ENCODE assay signal across 17 mouse cellular contexts in the genomic region with DNA sequence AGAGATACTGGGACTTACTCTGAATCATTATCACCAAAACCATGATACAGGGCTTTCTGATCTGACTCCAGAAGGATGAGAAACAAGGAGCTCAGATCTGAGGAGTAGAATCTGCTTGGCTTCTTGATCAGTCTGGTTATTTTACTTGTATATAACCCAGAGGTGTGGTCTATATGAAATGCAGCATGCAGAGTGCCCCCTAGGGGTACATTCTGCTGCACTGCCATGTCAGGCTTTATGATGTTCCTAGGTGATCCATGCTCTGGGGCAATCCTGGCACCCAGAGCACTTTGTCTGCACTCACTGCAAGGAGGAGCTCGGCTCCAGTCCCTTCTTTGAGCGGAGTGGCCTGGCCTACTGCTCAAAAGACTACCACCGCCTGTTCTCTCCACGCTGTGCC. TPM values are rescaled to one million over a fixed set of nuclear protein-coding genes. Genes with fewer than 3 reads are reported as not detected.
A peak's percentile ranks its signal among the peaks of the same experiment; 100 is the strongest.
DNase-seq lines count a peak whose midpoint lies in the region; ATAC-seq and TF ChIP-seq lines count a peak whose summit lies in the region.
"Had no signal": no experiment of that assay in that cellular context is flagged by ENCODE, and none has a peak within 500 bp of the region (broad histone marks: within the 10 kb centered on the region; RNA-seq: fewer than 3 reads in every experiment).

No protein-coding gene starts in this region.

- no peak overlapping the region for H3K27ac ChIP-seq in heart, adult 2 months
- no peak overlapping the region for H3K27ac ChIP-seq in midbrain, embryonic 12.5 days (replicated peaks)
- H3K27ac ChIP-seq in midbrain, embryonic 11.5 days (ENCODE audit: low read depth, low read length), result no peak overlapping the region
- H3K27ac ChIP-seq in intestine, embryonic 16.5 days (ENCODE audit: low read length), result no peak overlapping the region
- H3K27ac ChIP-seq: heart, embryonic 15.5 days; limb, embryonic 12.5 days; neural tube, embryonic 12.5 days had no signal

- 73% methylated on average over 4 of the region's 4 CpGs for WGBS in heart, adult 2 months
- 72% methylated on average over 4 of the region's 4 CpGs for WGBS in midbrain, embryonic 12.5 days
- WGBS in midbrain, embryonic 11.5 days, result 82% methylated on average over 4 of the region's 4 CpGs
- 72% methylated on average over 4 of the region's 4 CpGs for WGBS in intestine, embryonic 16.5 days

- no peak overlapping the region for H3K9ac ChIP-seq in heart, adult 2 months (ENCODE audit: low read depth, low read length)
- no peak overlapping the region for H3K9ac ChIP-seq in midbrain, embryonic 12.5 days (replicated peaks)
- no peak overlapping the region for H3K9ac ChIP-seq in midbrain, embryonic 11.5 days (ENCODE audit: low read length)
- no peak overlapping the region for H3K9ac ChIP-seq in intestine, embryonic 16.5 days (ENCODE audit: low read depth, low read length)
- H3K9ac ChIP-seq: heart, embryonic 15.5 days; limb, embryonic 12.5 days; neural tube, embryonic 12.5 days had no signal

- no peak for TF ChIP-seq EP300 in heart, adult 2 months (IDR thresholded peaks at IDR 0.05; ENCODE audit: insufficient read depth, low read depth, low read length)

- H3K36me3 ChIP-seq in heart, adult 2 months (ENCODE audit: control insufficient read depth, insufficient read depth, low read length), result no peaks in the 10 kb centered on the region
- no peaks in the 10 kb centered on the region for H3K36me3 ChIP-seq in midbrain, embryonic 12.5 days
- H3K36me3 ChIP-seq in midbrain, embryonic 11.5 days (ENCODE audit: control insufficient read depth, insufficient read depth, low read length), result no peaks in the 10 kb centered on the region
- no peaks in the 10 kb centered on the region for H3K36me3 ChIP-seq in intestine, embryonic 16.5 days (ENCODE audit: control insufficient read depth, insufficient read depth, low read length)
- H3K36me3 ChIP-seq: heart, embryonic 15.5 days; limb, embryonic 12.5 days; neural tube, embryonic 12.5 days had no signal

- H3K79me2 ChIP-seq in heart, adult 2 months (replicated peaks; ENCODE audit: control insufficient read depth, insufficient read depth, low read length), result no peaks in the 10 kb centered on the region

- no peaks in the 10 kb centered on the region for H3K27me3 ChIP-seq in heart, adult 2 months (ENCODE audit: control insufficient read depth, insufficient read depth, low read length)
- H3K27me3 ChIP-seq in midbrain, embryonic 12.5 days, result no peaks in the 10 kb centered on the region
- H3K27me3 ChIP-seq in midbrain, embryonic 11.5 days (ENCODE audit: control insufficient read depth, insufficient read depth, low read length), result no peaks in the 10 kb centered on the region
- H3K27me3 ChIP-seq in intestine, embryonic 16.5 days (replicated peaks; ENCODE audit: control insufficient read depth, insufficient read depth, low read length), result no peaks in the 10 kb centered on the region
- H3K27me3 ChIP-seq: heart, embryonic 15.5 days; limb, embryonic 12.5 days; megakaryocyte, embryonic 14.5 days; neural tube, embryonic 12.5 days had no signal

- peak; percentile 35 for TF ChIP-seq CTCF in heart, adult 2 months (IDR thresholded peaks at IDR 0.05)

- no peaks in the 10 kb centered on the region for H3K9me3 ChIP-seq in midbrain, embryonic 12.5 days
- H3K9me3 ChIP-seq in midbrain, embryonic 11.5 days (ENCODE audit: control insufficient read depth, low read length), result no peaks in the 10 kb centered on the region
- H3K9me3 ChIP-seq in intestine, embryonic 16.5 days (ENCODE audit: control insufficient read depth, low read length), result no peaks in the 10 kb centered on the region
- H3K9me3 ChIP-seq: heart, embryonic 15.5 days; limb, embryonic 12.5 days; megakaryocyte, embryonic 14.5 days; neural tube, embryonic 12.5 days had no signal

- 0 out of 2 replicates have a peak, but pooled peaks have one; percentile 19 for ATAC-seq in midbrain, embryonic 12.5 days (ENCODE audit: low FRiP score, low read depth)
- ATAC-seq in midbrain, embryonic 11.5 days (ENCODE audit: low FRiP score), result no peak
- peak; percentile 68 for ATAC-seq in megakaryocyte progenitor cell, adult 5-6 weeks (replicated peaks; ENCODE audit: poor library complexity)
- ATAC-seq in intestine, embryonic 16.5 days, result no peak

- no peak overlapping the region for H3K4me2 ChIP-seq in midbrain, embryonic 12.5 days (replicated peaks)
- no peak overlapping the region for H3K4me2 ChIP-seq in midbrain, embryonic 11.5 days
- no peak overlapping the region for H3K4me2 ChIP-seq in intestine, embryonic 16.5 days (ENCODE audit: low read depth, low read length)
- H3K4me2 ChIP-seq: heart, embryonic 15.5 days; limb, embryonic 12.5 days; neural tube, embryonic 12.5 days had no signal

- DNase-seq in heart, adult 2 months, result no peak
- DNase-seq in heart, postnatal 36 days, result no peak
- DNase-seq in midbrain, embryonic 11.5 days (ENCODE audit: low spot score, missing footprints), result no peak
- DNase-seq in right cerebral cortex, adult 18-20 months, result no peak
- DNase-seq in adipocyte (ENCODE audit: low spot score), result no peak

- H3K4me1 ChIP-seq in heart, adult 2 months (ENCODE audit: control insufficient read depth, insufficient read depth, low read length), result no peaks in the 10 kb centered on the region
- H3K4me1 ChIP-seq in midbrain, embryonic 12.5 days, result no peaks in the 10 kb centered on the region
- no peaks in the 10 kb centered on the region for H3K4me1 ChIP-seq in midbrain, embryonic 11.5 days (ENCODE audit: control insufficient read depth, insufficient read depth, low read length)
- no peaks in the 10 kb centered on the region for H3K4me1 ChIP-seq in intestine, embryonic 16.5 days (ENCODE audit: control insufficient read depth, insufficient read depth, low read length)
- H3K4me1 ChIP-seq: heart, embryonic 15.5 days; limb, embryonic 12.5 days; neural tube, embryonic 12.5 days had no signal

- no peak overlapping the region for H3K4me3 ChIP-seq in heart, adult 2 months
- no peak overlapping the region for H3K4me3 ChIP-seq in midbrain, embryonic 12.5 days
- no peak overlapping the region for H3K4me3 ChIP-seq in midbrain, embryonic 11.5 days (ENCODE audit: low read depth, low read length)
- no peak overlapping the region for H3K4me3 ChIP-seq in intestine, embryonic 16.5 days (ENCODE audit: low read length)
- H3K4me3 ChIP-seq: heart, embryonic 15.5 days; limb, embryonic 12.5 days; megakaryocyte, embryonic 14.5 days; neural tube, embryonic 12.5 days had no signal

- intact Hi-C loops in heart, adult 2 months (cut with DNase I), result loop anchor here (5.0 kb wide), 1 partner anchor 62 kb away; no protein-coding TSS in a partner anchor
- intact Hi-C loops in heart, postnatal 36 days (cut with DNase I), result loop anchor here (5.0 kb wide), 2 partner anchors 102 to 307 kb away; no protein-coding TSS in a partner anchor

- TF ChIP-seq POLR2A in heart, adult 2 months (IDR thresholded peaks at IDR 0.05; ENCODE audit: insufficient read depth, low read depth, low read length), result no peak

RNA-seq across cellular contexts. Expression of a gene that starts 21.9 kb away (rescaled TPM):
- not detected for total RNA-seq in heart, adult 2 months (2021)
- polyA plus RNA-seq in heart, adult 2 months (2012; rRNA removed), result 0.35 TPM in 1 of 2 replicates, not detected in the other
- total RNA-seq in heart, postnatal 36 days (2021), result not detected
- polyA plus RNA-seq in midbrain, embryonic 12.5 days (2016; fragmentation: Nextera tagmentation; extraction: Ambion mirVana), result not detected in 2 replicates
- polyA plus RNA-seq in midbrain, embryonic 11.5 days (2014; fragmentation: Nextera tagmentation; extraction: Ambion mirVana), result not detected in 2 replicates
- total RNA-seq in megakaryocyte progenitor cell, adult 5-6 weeks (2015), result not detected in 2 replicates
- total RNA-seq in megakaryocyte progenitor cell, adult 5-6 weeks (2017), result not detected in 2 replicates
- not detected in 2 replicates for polyA plus RNA-seq in intestine, embryonic 16.5 days (2015; fragmentation: Nextera tagmentation; extraction: Ambion mirVana)
- total RNA-seq: adrenal gland, adult 18-20 months; gastrocnemius, adult 18-20 months; layer of hippocampus, adult 8-10 months had no signal
- polyA plus RNA-seq: cortical plate, adult 2 months; heart, embryonic 15.5 days; limb, embryonic 12.5 days; neural tube, embryonic 12.5 days; stomach, embryonic 16.5 days had no signal

RNA-seq across cellular contexts. Expression of a gene that starts 28.6 kb away (rescaled TPM):
- under 1 TPM; 0.91 to 0.97 TPM for total RNA-seq in heart, adult 2 months (2021)
- 1.1 and 1.3 TPM in 2 replicates for polyA plus RNA-seq in heart, adult 2 months (2012; rRNA removed)
- 1 to 10 TPM; 1.4 to 1.5 TPM for total RNA-seq in heart, postnatal 36 days (2021)
- polyA plus RNA-seq in midbrain, embryonic 12.5 days (2016; fragmentation: Nextera tagmentation; extraction: Ambion mirVana), result 1.3 and 1.8 TPM in 2 replicates
- polyA plus RNA-seq in midbrain, embryonic 11.5 days (2014; fragmentation: Nextera tagmentation; extraction: Ambion mirVana), result 0.92 and 1.2 TPM in 2 replicates
- 4.6 and 9.2 TPM in 2 replicates for total RNA-seq in megakaryocyte progenitor cell, adult 5-6 weeks (2015)
- total RNA-seq in megakaryocyte progenitor cell, adult 5-6 weeks (2017), result 5.1 and 6.2 TPM in 2 replicates
- polyA plus RNA-seq in intestine, embryonic 16.5 days (2015; fragmentation: Nextera tagmentation; extraction: Ambion mirVana), result 2.9 and 3.2 TPM in 2 replicates

RNA-seq across cellular contexts. Expression of a gene that starts 28.6 kb away (rescaled TPM):
- total RNA-seq in heart, adult 2 months (2021), result 10 to 100 TPM; 71.9 to 84.5 TPM
- 17.4 and 36.6 TPM in 2 replicates for polyA plus RNA-seq in heart, adult 2 months (2012; rRNA removed)
- total RNA-seq in heart, postnatal 36 days (2021), result 10 to 100 TPM; 78.7 to 80.7 TPM
- polyA plus RNA-seq in midbrain, embryonic 12.5 days (2016; fragmentation: Nextera tagmentation; extraction: Ambion mirVana), result 22.1 and 22.7 TPM in 2 replicates
- 13.1 and 13.2 TPM in 2 replicates for polyA plus RNA-seq in midbrain, embryonic 11.5 days (2014; fragmentation: Nextera tagmentation; extraction: Ambion mirVana)
- 70.4 and 79.9 TPM in 2 replicates for total RNA-seq in megakaryocyte progenitor cell, adult 5-6 weeks (2015)
- 85.2 and 92.8 TPM in 2 replicates for total RNA-seq in megakaryocyte progenitor cell, adult 5-6 weeks (2017)
- 8.7 and 9.5 TPM in 2 replicates for polyA plus RNA-seq in intestine, embryonic 16.5 days (2015; fragmentation: Nextera tagmentation; extraction: Ambion mirVana)

RNA-seq across cellular contexts. Expression of a gene that starts 32.5 kb away (rescaled TPM):
- total RNA-seq in heart, adult 2 months (2021), result not detected
- polyA plus RNA-seq in heart, adult 2 months (2012; rRNA removed), result not detected in 2 replicates
- total RNA-seq in heart, postnatal 36 days (2021), result not detected
- polyA plus RNA-seq in midbrain, embryonic 12.5 days (2016; fragmentation: Nextera tagmentation; extraction: Ambion mirVana), result not detected in 2 replicates
- polyA plus RNA-seq in midbrain, embryonic 11.5 days (2014; fragmentation: Nextera tagmentation; extraction: Ambion mirVana), result not detected in 2 replicates
- not detected in 2 replicates for total RNA-seq in megakaryocyte progenitor cell, adult 5-6 weeks (2015)
- not detected in 2 replicates for total RNA-seq in megakaryocyte progenitor cell, adult 5-6 weeks (2017)
- not detected in 2 replicates for polyA plus RNA-seq in intestine, embryonic 16.5 days (2015; fragmentation: Nextera tagmentation; extraction: Ambion mirVana)
- total RNA-seq: adrenal gland, adult 18-20 months; gastrocnemius, adult 18-20 months; layer of hippocampus, adult 8-10 months had no signal
- polyA plus RNA-seq: cortical plate, adult 2 months; heart, embryonic 15.5 days; limb, embryonic 12.5 days; neural tube, embryonic 12.5 days; stomach, embryonic 16.5 days had no signal

RNA-seq across cellular contexts. Expression of a gene that starts 59.1 kb away (rescaled TPM):
- total RNA-seq in heart, adult 2 months (2021), result not detected
- not detected in 2 replicates for polyA plus RNA-seq in heart, adult 2 months (2012; rRNA removed)
- not detected for total RNA-seq in heart, postnatal 36 days (2021)
- not detected in 2 replicates for polyA plus RNA-seq in midbrain, embryonic 12.5 days (2016; fragmentation: Nextera tagmentation; extraction: Ambion mirVana)
- polyA plus RNA-seq in midbrain, embryonic 11.5 days (2014; fragmentation: Nextera tagmentation; extraction: Ambion mirVana), result not detected in 2 replicates
- total RNA-seq in megakaryocyte progenitor cell, adult 5-6 weeks (2015), result not detected in 2 replicates
- total RNA-seq in megakaryocyte progenitor cell, adult 5-6 weeks (2017), result not detected in 2 replicates
- polyA plus RNA-seq in intestine, embryonic 16.5 days (2015; fragmentation: Nextera tagmentation; extraction: Ambion mirVana), result not detected in 2 replicates
- total RNA-seq: adrenal gland, adult 18-20 months; gastrocnemius, adult 18-20 months; layer of hippocampus, adult 8-10 months had no signal
- polyA plus RNA-seq: cortical plate, adult 2 months; heart, embryonic 15.5 days; limb, embryonic 12.5 days; neural tube, embryonic 12.5 days; stomach, embryonic 16.5 days had no signal

Comparison
In these comparisons a context has a peak if more than half of its experiments do, and no peak if none do; other contexts are left out.
1. ATAC-seq: peak in midbrain, embryonic 12.5 days (single experiment) and megakaryocyte progenitor cell, adult 5-6 weeks (single experiment); none in midbrain, embryonic 11.5 days (single experiment) and intestine, embryonic 16.5 days (single experiment).